8 mouse cellular contexts compared by ENCODE assay signal in the genomic region with DNA sequence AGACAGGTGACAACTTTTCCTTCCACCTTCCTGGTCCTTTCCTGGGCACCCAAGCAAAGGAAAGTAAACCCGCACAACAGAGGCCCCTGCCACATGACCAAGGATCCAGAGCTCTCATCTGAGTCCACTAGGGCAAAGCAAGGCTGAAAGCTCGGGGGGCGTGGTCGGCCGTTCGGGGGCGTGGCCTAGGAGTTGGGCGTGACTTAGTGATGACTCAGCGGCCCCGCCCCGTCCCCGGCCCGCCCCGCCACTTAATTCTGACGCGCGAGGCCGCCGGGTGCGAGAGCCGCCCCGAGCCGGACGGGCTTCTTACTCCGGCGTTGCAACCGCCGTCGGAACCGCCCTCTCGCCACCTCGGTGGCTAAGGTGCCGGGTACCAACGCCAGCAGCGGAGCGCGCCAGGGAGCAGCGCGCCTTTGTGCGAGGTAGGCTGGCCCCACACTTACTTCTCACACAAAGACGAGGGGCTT.
DNase-seq lines count a peak whose midpoint lies in the region; ATAC-seq and TF ChIP-seq lines count a peak whose summit lies in the region.

No protein-coding gene starts in this region.

- peaks cover 2 to 4% of the 10 kb centered on the region in 2 experiments; a peak in 2 of 4 replicates for H3K4me1 ChIP-seq in ES-E14 (ENCODE audit: control insufficient read depth in 2 of 2, insufficient read depth in 2 of 2, low read length in 2 of 2, poor library complexity in 1 of 2)
- H3K4me1 ChIP-seq in cerebellum, adult 2 months (ENCODE audit: control insufficient read depth, insufficient read depth, low read length) = peaks cover 3% of the 10 kb centered on the region; the same call in 1 of the 2 replicates
- peaks cover 33% of the 10 kb centered on the region for H3K4me1 ChIP-seq in forebrain, embryonic 16.5 days (replicated peaks; ENCODE audit: control insufficient read depth, insufficient read depth, low read length)
- peaks cover 17% of the 10 kb centered on the region; the same call in 1 of the 2 replicates for H3K4me1 ChIP-seq in neural tube, embryonic 14.5 days (ENCODE audit: control insufficient read depth, insufficient read depth, low read length)
- peaks cover 12% of the 10 kb centered on the region for H3K4me1 ChIP-seq in testis, adult 2 months (ENCODE audit: control insufficient read depth, insufficient read depth, low read length)

- ATAC-seq in forebrain, embryonic 16.5 days = peak; percentile 91
- ATAC-seq in neural tube, embryonic 14.5 days (ENCODE audit: low read depth) = peak; percentile 94

- TF ChIP-seq POLR2A in cerebellum, adult 2 months (IDR thresholded peaks at IDR 0.05; ENCODE audit: borderline replicate concordance, insufficient read depth, low read length) = peak; percentile 52; the same call in 1 of the 2 replicates
- TF ChIP-seq POLR2A in testis, adult 2 months (IDR thresholded peaks at IDR 0.05; ENCODE audit: control insufficient read depth, low read depth, low read length) = peak; percentile 82

- peak; percentile 91 for DNase-seq in ES-E14 (ENCODE audit: low read depth, low spot score)
- DNase-seq in cerebellum, adult 2 months = peak; percentile 89 to 95
- peak; percentile 94 to 97 for DNase-seq in heart, postnatal 36 days
- peak; percentile 77 to 93 for DNase-seq in layer of hippocampus, adult 18-20 months (ENCODE audit: low spot score in 2 of 2)
- DNase-seq in lung, adult 18-20 months = peak; percentile 91 to 93

- peak overlapping the region; percentile 60 for H3K9ac ChIP-seq in ES-E14 (ENCODE audit: insufficient read depth, low read depth, low read length, poor library complexity, severe bottlenecking)
- peak overlapping the region; percentile 100 for H3K9ac ChIP-seq in forebrain, embryonic 16.5 days (replicated peaks; ENCODE audit: low read depth, low read length)
- H3K9ac ChIP-seq in neural tube, embryonic 14.5 days (replicated peaks; ENCODE audit: low read depth, low read length) = peak overlapping the region; percentile 94

- in situ Hi-C loops in ES-E14 (cut with MboI; ENCODE audit: low sequenced_read_pairs in 2 of 2, unreplicated experiment in 2 of 2) = no loop called here

- H3K27me3 ChIP-seq in cerebellum, adult 2 months (ENCODE audit: control insufficient read depth, insufficient read depth, low read length) = no peaks in the 10 kb centered on the region
- H3K27me3 ChIP-seq in forebrain, embryonic 16.5 days (replicated peaks; ENCODE audit: control insufficient read depth, insufficient read depth, low read length) = no peaks in the 10 kb centered on the region
- peaks cover 3% of the 10 kb centered on the region; the same call in 1 of the 2 replicates for H3K27me3 ChIP-seq in neural tube, embryonic 14.5 days (ENCODE audit: control insufficient read depth, insufficient read depth, low read length)
- H3K27me3 ChIP-seq in testis, adult 2 months (ENCODE audit: control insufficient read depth, insufficient read depth, low read length) = no peaks in the 10 kb centered on the region; the same call in 1 of the 2 replicates

- no peaks in the 10 kb centered on the region for H3K9me3 ChIP-seq in ES-E14 (ENCODE audit: control insufficient read depth, insufficient read depth, low read depth, low read length)
- no peaks in the 10 kb centered on the region for H3K9me3 ChIP-seq in forebrain, embryonic 16.5 days (ENCODE audit: control insufficient read depth, low read length)
- H3K9me3 ChIP-seq in neural tube, embryonic 14.5 days (ENCODE audit: control insufficient read depth, low read length) = no peaks in the 10 kb centered on the region

- H3K4me3 ChIP-seq in ES-E14 (ENCODE audit: insufficient read depth in 1 of 2, low read depth in 1 of 2, low read length in 2 of 2, poor library complexity in 1 of 2, severe bottlenecking in 1 of 2) = peak overlapping the region; percentile 81 to 89
- H3K4me3 ChIP-seq in cerebellum, adult 2 months (replicated peaks; ENCODE audit: insufficient read depth, low read depth, low read length) = peak overlapping the region; percentile 72
- H3K4me3 ChIP-seq in forebrain, embryonic 16.5 days (replicated peaks; ENCODE audit: low read length) = peak overlapping the region; percentile 100
- H3K4me3 ChIP-seq in neural tube, embryonic 14.5 days (ENCODE audit: low read depth, low read length) = peak overlapping the region; percentile 96
- peak overlapping the region; percentile 95 for H3K4me3 ChIP-seq in testis, adult 2 months (ENCODE audit: control insufficient read depth, low read depth, low read length)

- H3K4me2 ChIP-seq in forebrain, embryonic 16.5 days (ENCODE audit: low read length) = peak overlapping the region; percentile 84
- peak overlapping the region; percentile 72 for H3K4me2 ChIP-seq in neural tube, embryonic 14.5 days (ENCODE audit: low read depth, low read length)

- WGBS in cerebellum, adult 2 months = 2% methylated on average over 41 of the region's 41 CpGs
- WGBS in forebrain, embryonic 16.5 days = under 1% methylated on average over 38 of the region's 41 CpGs
- under 1% methylated on average over 41 of the region's 41 CpGs for WGBS in neural tube, embryonic 14.5 days

- H3K27ac ChIP-seq in ES-E14 (ENCODE audit: insufficient read depth, low read depth, low read length, poor library complexity, severe bottlenecking) = no peak overlapping the region
- H3K27ac ChIP-seq in cerebellum, adult 2 months (ENCODE audit: insufficient read depth, low read length) = peak overlapping the region; percentile 8; the same call in 1 of the 2 replicates
- H3K27ac ChIP-seq in forebrain, embryonic 16.5 days (ENCODE audit: low read length) = peak overlapping the region; percentile 84
- H3K27ac ChIP-seq in neural tube, embryonic 14.5 days (ENCODE audit: low read depth, low read length) = peak overlapping the region; percentile 77
- H3K27ac ChIP-seq in testis, adult 2 months (ENCODE audit: control insufficient read depth, insufficient read depth, low read depth, low read length) = peak overlapping the region; percentile 89

- no peak for TF ChIP-seq CTCF in cerebellum, adult 2 months (IDR thresholded peaks at IDR 0.05; ENCODE audit: borderline replicate concordance, insufficient read depth, low read depth, low read length)
- no peak for TF ChIP-seq CTCF in testis, adult 2 months (IDR thresholded peaks at IDR 0.05; ENCODE audit: control insufficient read depth, insufficient read depth, insufficient replicate concordance, low read depth, low read length)

- H3K36me3 ChIP-seq in ES-E14 (ENCODE audit: control insufficient read depth, insufficient read depth, low read length, poor library complexity, severe bottlenecking) = no peaks in the 10 kb centered on the region
- no peaks in the 10 kb centered on the region for H3K36me3 ChIP-seq in forebrain, embryonic 16.5 days (ENCODE audit: control insufficient read depth, insufficient read depth)
- no peaks in the 10 kb centered on the region for H3K36me3 ChIP-seq in neural tube, embryonic 14.5 days (ENCODE audit: control insufficient read depth, insufficient read depth, low read length)
- H3K36me3 ChIP-seq in testis, adult 2 months (ENCODE audit: control insufficient read depth, insufficient read depth, low read length) = no peaks in the 10 kb centered on the region; the same call in none of the 2 replicates

- intact Hi-C loops in heart, postnatal 36 days (cut with DNase I) = loop anchor here (10.0 kb wide), 1 partner anchor 52 kb away; no protein-coding TSS in a partner anchor

TF ChIP-seq in ES-E14, 5 proteins besides CTCF, POLR2A, EP300 and RAD21:
- TF ChIP-seq MAFK (IDR thresholded peaks at IDR 0.05; ENCODE audit: insufficient read depth, low read depth, low read length) = peak; percentile 62
- TF ChIP-seq ZC3H11A (IDR thresholded peaks at IDR 0.05; ENCODE audit: borderline replicate concordance, low read depth, low read length) = no peak
- TF ChIP-seq ZNF384 (IDR thresholded peaks at IDR 0.05; ENCODE audit: low read depth, low read length) = no peak
- no peak for TF ChIP-seq CHD2 (IDR thresholded peaks at IDR 0.05; ENCODE audit: low read depth, low read length)
- no peak for TF ChIP-seq HCFC1 (IDR thresholded peaks at IDR 0.05; ENCODE audit: borderline replicate concordance, insufficient read depth, low read length)
TF ChIP-seq in ES-E14: peak in this region for 1.
